Mouse (Mus musculus) embryonic facial prominence, embryonic 10.5 days (tissue): ENCODE measurements at regions not wholly inside any gene's neighbourhood (a gene's known extent, or its start where the extent isn't known, plus 50 kb on each side); places are given as distances from the start of the nearest gene placed in this dataset.

Experiments used
- DNase-seq: peaks from one replicate; pipeline ENCODE4 v3.0.0-alpha.2; 2017; ENCODE audit warnings: low spot score
- H3K27ac ChIP-seq: fragments of 300-500 bp; sonication (generic); replicated peaks from 2 replicates; pipeline ENCODE4 v1.5.1; 2016; ENCODE audit warnings: mild to moderate bottlenecking
- H3K27me3 ChIP-seq: fragments of 300-500 bp; sonication (generic); replicated peaks from 2 replicates; pipeline ENCODE4 v1.6.1; 2016; ENCODE audit warnings: low read depth, mild to moderate bottlenecking; ENCODE audit not compliant: poor library complexity, severe bottlenecking
- H3K36me3 ChIP-seq: fragments of 300-500 bp; sonication (generic); replicated peaks from 2 replicates; pipeline ENCODE4 v1.6.1; 2016; ENCODE audit warnings: mild to moderate bottlenecking, moderate library complexity
- H3K4me1 ChIP-seq: fragments of 300-500 bp; sonication (generic); 2 replicates; pipeline ENCODE4 v1.6.1; 2016
- H3K4me3 ChIP-seq: fragments of 300-500 bp; sonication (generic); 2 replicates; pipeline ENCODE4 v1.5.1; 2016; ENCODE audit warnings: mild to moderate bottlenecking, moderate library complexity
- H3K9me3 ChIP-seq: fragments of 300-500 bp; sonication (generic); 2 replicates; pipeline ENCODE4 v1.6.1; 2016; ENCODE audit warnings: mild to moderate bottlenecking
- WGBS: fragments of 180-500 bp; shearing (Covaris S2); methylation state at CpG from one replicate; pipeline ENCODE4 v1.1.7; 2016; 5-methylcytosine and 5-hydroxymethylcytosine counted together

GRCm38 (mm10) chr1:73541371-73541770, 525.7 kb upstream of the Tnp1 start:
- H3K4me3 ChIP-seq: no peak overlapping the region
- no peaks in the 10 kb centered on the region for H3K27me3 ChIP-seq
- 59% methylated on average over 5 of the region's 5 CpGs for WGBS

GRCm38 (mm10) chr1:73538420-73538871, 522.7 kb upstream of the Tnp1 start:
- no peak overlapping the region for H3K4me3 ChIP-seq
- no peaks in the 10 kb centered on the region for H3K27me3 ChIP-seq
- H3K9me3 ChIP-seq: no peaks in the 10 kb centered on the region
- 50% methylated on average over 2 of the region's 2 CpGs for WGBS
- H3K4me1 ChIP-seq: peaks cover 17% of the 10 kb centered on the region
- H3K27ac ChIP-seq: peak overlapping the region; percentile 60
- DNase-seq: peak; percentile 42
- H3K36me3 ChIP-seq: no peaks in the 10 kb centered on the region

More at GRCm38 (mm10) chr1:73541371-73541770, 525.7 kb upstream of the Tnp1 start:
- DNase-seq: no peak
- no peaks in the 10 kb centered on the region for H3K9me3 ChIP-seq
- H3K36me3 ChIP-seq: no peaks in the 10 kb centered on the region
- H3K4me1 ChIP-seq: peaks cover 23% of the 10 kb centered on the region
- H3K27ac ChIP-seq: no peak overlapping the region

GRCm38 (mm10) chr1:73535726-73536265, 520.1 kb upstream of the Tnp1 start:
- no peak for DNase-seq
- Histone ChIP-seq H3K4me3 (no peak overlapping the region), H3K4me1 (peaks cover 13% of the 10 kb centered on the region), H3K27ac (no peak overlapping the region), H3K27me3 (no peaks in the 10 kb centered on the region), H3K36me3 (no peaks in the 10 kb centered on the region), H3K9me3 (no peaks in the 10 kb centered on the region)
- WGBS: 92% methylated on average over 4 of the region's 4 CpGs

- Histone ChIP-seq H3K4me3 (no peak overlapping the region), H3K4me1 (peaks cover 9% of the 10 kb centered on the region), H3K27ac (no peak overlapping the region), H3K9me3 (no peaks in the 10 kb centered on the region), H3K36me3 (no peaks in the 10 kb centered on the region), H3K27me3 (no peaks in the 10 kb centered on the region)
- DNase-seq: no peak
- 88% methylated on average over 3 of the region's 3 CpGs for WGBS
These were observed 517.8 kb upstream of the Tnp1 start for GRCm38 (mm10) chr1:73533526-73533925.

- Histone ChIP-seq H3K9me3 (no peaks in the 10 kb centered on the region), H3K27ac (no peak overlapping the region), H3K27me3 (no peaks in the 10 kb centered on the region), H3K4me3 (no peak overlapping the region), H3K36me3 (no peaks in the 10 kb centered on the region), H3K4me1 (peaks cover 6% of the 10 kb centered on the region)
- DNase-seq: no peak
- 86% methylated on average over 4 of the region's 4 CpGs for WGBS
These were observed 516.6 kb upstream of the Tnp1 start for GRCm38 (mm10) chr1:73532316-73532715.

GRCm38 (mm10) chr1:73531831-73532230, 516.1 kb upstream of the Tnp1 start:
- Histone ChIP-seq H3K4me3 (no peak overlapping the region), H3K9me3 (no peaks in the 10 kb centered on the region), H3K27ac (no peak overlapping the region), H3K27me3 (no peaks in the 10 kb centered on the region), H3K36me3 (no peaks in the 10 kb centered on the region), H3K4me1 (peaks cover 6% of the 10 kb centered on the region)
- 74% methylated on average over 3 of the region's 3 CpGs for WGBS
- DNase-seq: no peak

GRCm38 (mm10) chr1:73530326-73530725, 514.6 kb upstream of the Tnp1 start:
- Histone ChIP-seq H3K9me3 (no peaks in the 10 kb centered on the region), H3K36me3 (no peaks in the 10 kb centered on the region), H3K4me1 (peaks cover 6% of the 10 kb centered on the region), H3K27ac (no peak overlapping the region), H3K4me3 (no peak overlapping the region), H3K27me3 (no peaks in the 10 kb centered on the region)
- WGBS: 29% methylated on average over 2 of the region's 2 CpGs
- DNase-seq: no peak

- Histone ChIP-seq H3K4me1 (peaks cover 6% of the 10 kb centered on the region), H3K4me3 (no peak overlapping the region), H3K27ac (no peak overlapping the region), H3K9me3 (no peaks in the 10 kb centered on the region), H3K27me3 (no peaks in the 10 kb centered on the region), H3K36me3 (no peaks in the 10 kb centered on the region)
- no peak for DNase-seq
- WGBS: 83% methylated on average over 1 of the region's 1 CpGs
These were observed 512.9 kb upstream of the Tnp1 start for GRCm38 (mm10) chr1:73528623-73529022.

GRCm38 (mm10) chr1:73516441-73516840, 500.7 kb upstream of the Tnp1 start:
- Histone ChIP-seq H3K4me1 (peaks cover 4% of the 10 kb centered on the region; the same call in 1 of the 2 replicates), H3K27ac (no peak overlapping the region), H3K9me3 (no peaks in the 10 kb centered on the region), H3K27me3 (0 out of 2 replicates have a peak, but pooled peaks cover 5% of the 10 kb centered on the region), H3K36me3 (no peaks in the 10 kb centered on the region), H3K4me3 (no peak overlapping the region)
- DNase-seq: no peak
- 85% methylated on average over 8 of the region's 8 CpGs for whole genome bisulfite sequencing

GRCm38 (mm10) chr1:73515781-73516180, 500.1 kb upstream of the Tnp1 start:
- Histone ChIP-seq H3K4me3 (no peak overlapping the region), H3K36me3 (no peaks in the 10 kb centered on the region), H3K4me1 (peaks cover 4% of the 10 kb centered on the region; the same call in 1 of the 2 replicates), H3K9me3 (no peaks in the 10 kb centered on the region), H3K27ac (no peak overlapping the region), H3K27me3 (0 out of 2 replicates have a peak, but pooled peaks cover 5% of the 10 kb centered on the region)
- DNase-seq: no peak
- WGBS: 88% methylated on average over 5 of the region's 5 CpGs

- Histone ChIP-seq H3K27ac (no peak overlapping the region; the same call in 1 of the 2 replicates), H3K4me1 (peaks cover 4% of the 10 kb centered on the region; the same call in 1 of the 2 replicates), H3K36me3 (no peaks in the 10 kb centered on the region), H3K27me3 (0 out of 2 replicates have a peak, but pooled peaks cover 5% of the 10 kb centered on the region), H3K9me3 (no peaks in the 10 kb centered on the region), H3K4me3 (no peak overlapping the region)
- 63% methylated on average over 5 of the region's 5 CpGs for WGBS
- no peak for DNase-seq
These were observed 498.1 kb upstream of the Tnp1 start for GRCm38 (mm10) chr1:73513822-73514221.

GRCm38 (mm10) chr1:73512836-73513235, 497.1 kb upstream of the Tnp1 start:
- Histone ChIP-seq H3K27me3 (0 out of 2 replicates have a peak, but pooled peaks cover 5% of the 10 kb centered on the region), H3K27ac (no peak overlapping the region), H3K9me3 (no peaks in the 10 kb centered on the region), H3K4me3 (no peak overlapping the region), H3K4me1 (peaks cover 4% of the 10 kb centered on the region; the same call in 1 of the 2 replicates), H3K36me3 (no peaks in the 10 kb centered on the region)
- WGBS: 89% methylated on average over 2 of the region's 2 CpGs
- no peak for DNase-seq

- Histone ChIP-seq H3K27me3 (0 out of 2 replicates have a peak, but pooled peaks cover 4% of the 10 kb centered on the region), H3K27ac (no peak overlapping the region), H3K9me3 (no peaks in the 10 kb centered on the region), H3K36me3 (no peaks in the 10 kb centered on the region), H3K4me1 (no peaks in the 10 kb centered on the region), H3K4me3 (no peak overlapping the region)
- WGBS: 75% methylated on average over 10 of the region's 10 CpGs
- DNase-seq: no peak
These were observed 491.5 kb upstream of the Tnp1 start for GRCm38 (mm10) chr1:73507071-73507754.
